Mouse (Mus musculus) neural tube, embryonic 15.5 days (tissue): ENCODE data around the gene Pgpep1. TPM values are rescaled to one million over a fixed set of nuclear protein-coding genes. Genes with fewer than 3 reads are reported as not detected.
A peak's percentile ranks its signal among the peaks of the same experiment; 100 is the strongest.

Source experiments
- ATAC-seq: fragments of 200-750 bp; cut with Nextera tagmentation; 2 replicates; pipeline ENCODE4 v1.8.0; 2017; ENCODE audit warnings: mild to moderate bottlenecking, moderate TSS enrichment, moderate library complexity; ENCODE audit not compliant: low FRiP score
- H3K27ac ChIP-seq: fragments of 300-500 bp; sonication (generic); replicated peaks from 2 replicates; pipeline ENCODE4 v1.5.1; 2015; ENCODE audit warnings: mild to moderate bottlenecking, inconsistent platforms
- H3K27me3 ChIP-seq: fragments of 300-500 bp; sonication (generic); replicated peaks from 2 replicates; pipeline ENCODE4 v1.6.1; 2015; ENCODE audit warnings: inconsistent platforms
- H3K36me3 ChIP-seq: fragments of 300-500 bp; sonication (generic); 2 replicates; pipeline ENCODE4 v1.6.1; 2015; ENCODE audit warnings: inconsistent platforms
- H3K4me1 ChIP-seq: fragments of 300-500 bp; sonication (generic); 2 replicates; pipeline ENCODE4 v1.6.1; 2015; ENCODE audit warnings: inconsistent platforms
- H3K4me2 ChIP-seq: fragments of 300-500 bp; sonication (generic); 2 replicates; pipeline ENCODE4 v1.6.1; 2015; ENCODE audit warnings: inconsistent platforms, mild to moderate bottlenecking, moderate library complexity
- H3K4me3 ChIP-seq: fragments of 300-500 bp; sonication (generic); replicated peaks from 2 replicates; pipeline ENCODE4 v1.5.1; 2015; ENCODE audit warnings: mild to moderate bottlenecking, inconsistent platforms
- H3K9ac ChIP-seq: fragments of 300-500 bp; sonication (generic); replicated peaks from 2 replicates; pipeline ENCODE4 v1.6.1; 2015; ENCODE audit warnings: mild to moderate bottlenecking, inconsistent platforms
- H3K9me3 ChIP-seq: fragments of 300-500 bp; sonication (generic); replicated peaks from 2 replicates; pipeline ENCODE4 v1.6.1; 2016; ENCODE audit warnings: inconsistent platforms
- WGBS: fragments of 180-500 bp; shearing (Covaris S2); methylation state at CpG from one replicate; pipeline ENCODE4 v1.1.7; 2015; ENCODE audit warnings: mixed read lengths; 5-methylcytosine and 5-hydroxymethylcytosine counted together
- polyA plus RNA-seq: library from polyadenylated mRNA; unstranded; fragments of >200 nt; fragmentation: Nextera tagmentation; extraction: Ambion mirVana; gene quantifications from 2 replicates; pipeline ENCODE4 v1.2.1, GENCODE M21; 2015

Gene Pgpep1
- polyA plus RNA-seq, 1 experiment from 2014 or later: 78.6 TPM

DNA sequence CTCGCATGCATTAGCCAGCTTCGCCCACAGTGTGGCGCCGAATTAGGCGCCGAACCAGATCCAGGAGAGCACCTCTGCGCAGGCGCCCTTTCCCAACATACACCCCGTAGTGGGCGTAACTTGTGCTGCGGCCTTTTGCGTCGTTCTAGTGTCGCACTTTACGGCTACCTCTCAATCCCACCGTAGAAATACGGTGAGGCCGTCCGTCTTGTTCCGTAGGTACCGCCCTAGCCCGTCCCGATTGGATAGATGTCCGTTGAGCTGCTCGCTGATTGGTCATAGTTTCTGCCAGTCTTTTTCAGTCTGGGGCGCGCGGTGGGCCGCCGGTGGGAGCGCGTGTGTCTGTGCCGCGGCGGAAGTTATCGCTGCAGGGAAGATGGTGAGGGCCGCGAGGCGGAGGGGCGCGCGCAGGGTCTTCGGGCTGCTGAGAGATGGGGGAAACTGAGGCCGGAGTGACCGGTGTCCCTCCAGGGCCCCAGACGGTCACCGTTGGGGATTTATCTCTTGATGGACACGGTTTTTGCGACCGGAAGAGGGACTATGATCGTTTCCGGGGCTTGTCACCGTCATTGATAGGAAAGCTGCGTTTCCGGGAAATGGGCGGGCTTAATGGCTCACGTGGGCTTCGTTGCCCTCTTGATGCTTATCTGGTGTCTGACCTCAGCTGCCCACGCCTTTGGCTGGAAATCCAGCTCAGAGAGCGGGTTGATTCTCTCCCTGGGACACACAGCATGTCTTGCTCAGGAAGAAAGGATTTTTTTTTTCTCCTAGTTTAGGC lies 13.1 kb upstream of the Pgpep1 start, which contains the start of gene Lsm4:
Gene Lsm4 (plus strand): TSS at position 170 of the 778 bp plus-strand sequence.
- WGBS: under 1% methylated on average over 60 of the region's 60 CpGs
- Histone ChIP-seq H3K9me3 (no peaks in the 10 kb centered on the region), H3K9ac (peak within 1 kb of the TSS; percentile 75), H3K4me3 (peak within 1 kb of the TSS; percentile 78), H3K36me3 (peaks cover 9% of the 10 kb centered on the region), H3K27ac (peak within 1 kb of the TSS; percentile 99), H3K4me1 (peaks cover 29% of the 10 kb centered on the region), H3K4me2 (peak within 1 kb of the TSS; percentile 69), H3K27me3 (no peaks in the 10 kb centered on the region)
- peak; percentile 97 for ATAC-seq

DNA sequence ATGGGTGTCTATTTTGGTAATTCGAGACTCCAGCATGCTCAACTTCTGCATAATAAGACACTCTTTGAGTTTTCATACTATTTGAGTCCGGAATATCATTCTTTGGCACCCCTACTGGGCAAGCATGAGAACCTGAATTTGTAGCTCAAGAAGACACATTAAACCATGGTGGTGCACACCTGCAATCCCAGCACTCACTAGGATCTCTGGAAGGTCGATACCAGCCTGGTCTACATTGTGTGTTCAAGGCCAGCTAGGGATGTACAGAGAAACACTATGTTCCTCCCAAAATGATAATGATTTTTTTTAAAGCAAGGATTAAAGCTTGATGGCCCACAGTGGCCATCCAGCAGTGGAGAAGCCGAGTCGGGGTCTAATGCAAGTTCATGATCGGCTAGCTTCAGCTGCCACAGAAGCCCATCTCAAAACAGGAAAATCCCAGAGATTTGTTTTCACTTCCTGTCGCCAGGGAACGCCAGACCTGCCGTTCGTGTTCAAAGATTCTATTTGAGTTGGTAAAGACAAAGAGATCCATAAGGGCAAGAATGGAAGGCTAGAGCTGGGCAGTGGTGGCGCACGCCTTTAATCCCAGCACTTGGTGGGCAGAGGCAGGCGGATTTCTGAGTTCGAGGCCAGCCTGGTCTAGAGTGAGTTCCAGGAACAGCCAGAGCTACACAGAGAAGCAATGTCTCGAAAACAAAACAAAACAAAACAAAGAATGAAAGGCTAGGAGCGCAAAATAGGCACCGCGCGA lies 12.3 kb upstream of the Pgpep1 start:
- 37% methylated on average over 19 of the region's 19 CpGs for WGBS
- peak; percentile 36; the same call in 1 of the 2 replicates for ATAC-seq
- H3K27ac ChIP-seq: peak overlapping the region; percentile 99
- no peaks in the 10 kb centered on the region for H3K27me3 ChIP-seq
- peak overlapping the region; percentile 54 for H3K9ac ChIP-seq
- peak overlapping the region; percentile 63 for H3K4me2 ChIP-seq
- peaks cover 29% of the 10 kb centered on the region for H3K4me1 ChIP-seq
- H3K9me3 ChIP-seq: no peaks in the 10 kb centered on the region
- H3K4me3 ChIP-seq: peak overlapping the region; percentile 78
- H3K36me3 ChIP-seq: peaks cover 2% of the 10 kb centered on the region; the same call in 1 of the 2 replicates

DNA sequence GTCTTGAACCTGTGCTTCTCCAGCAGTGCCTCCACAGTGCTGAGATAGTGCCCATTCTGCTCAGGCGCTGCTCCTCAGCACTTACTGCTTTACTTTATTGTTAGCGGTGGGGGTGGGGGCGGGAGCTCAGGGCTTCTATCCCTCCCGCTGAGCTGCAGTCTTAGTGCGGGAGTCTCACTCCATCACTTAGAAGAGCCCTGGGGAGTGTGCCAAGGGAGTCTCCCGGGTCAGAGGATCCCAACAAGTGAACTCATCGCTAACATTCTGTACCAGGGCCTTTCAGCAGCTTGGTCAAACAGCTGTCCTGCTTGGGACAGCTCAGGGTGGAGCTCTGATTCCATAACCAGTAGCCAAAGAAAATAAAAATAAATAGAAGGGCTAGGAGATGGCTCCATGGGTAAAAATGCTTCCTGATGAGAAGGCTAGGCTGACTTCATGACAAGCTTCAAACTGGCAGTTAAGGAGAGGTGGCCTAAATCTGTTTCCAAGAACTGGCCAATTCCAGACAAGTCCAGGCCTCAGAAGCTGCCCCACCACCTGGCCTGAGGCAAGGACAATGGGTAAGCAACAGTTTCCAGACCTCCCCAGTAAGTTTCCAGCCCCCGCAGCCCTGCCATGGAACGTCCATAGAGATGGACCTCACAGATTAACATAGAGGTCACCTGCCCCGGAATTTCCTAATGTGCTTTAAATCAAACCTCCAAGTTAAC lies 11.6 kb upstream of the Pgpep1 start:
- no peaks in the 10 kb centered on the region for H3K27me3 ChIP-seq
- H3K27ac ChIP-seq: peak overlapping the region; percentile 99
- H3K4me1 ChIP-seq: peaks cover 29% of the 10 kb centered on the region
- H3K9me3 ChIP-seq: no peaks in the 10 kb centered on the region
- no peak for ATAC-seq
- H3K9ac ChIP-seq: no peak overlapping the region
- no peaks in the 10 kb centered on the region for H3K36me3 ChIP-seq
- 65% methylated on average over 10 of the region's 10 CpGs for WGBS
- no peak overlapping the region for H3K4me3 ChIP-seq
- H3K4me2 ChIP-seq: no peak overlapping the region

DNA sequence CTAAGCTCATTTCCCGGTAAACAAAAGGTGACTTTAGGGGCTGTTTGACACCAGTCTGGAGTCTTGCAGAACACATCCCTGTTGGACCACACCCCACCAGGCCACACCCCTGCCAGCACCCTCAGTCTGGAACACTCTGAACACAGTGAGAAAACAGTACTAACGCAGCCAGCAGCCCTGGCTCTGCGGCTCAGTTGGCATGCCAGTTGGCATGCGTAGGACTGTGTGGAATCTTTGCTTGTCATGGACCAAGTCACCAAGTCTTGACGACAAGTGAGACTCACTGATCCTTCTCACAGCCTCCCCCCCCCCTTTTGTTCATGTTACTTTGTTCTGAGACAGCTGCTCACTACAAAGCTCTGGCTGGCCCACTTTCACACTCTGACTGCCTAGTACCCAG lies 6.9 kb upstream of the Pgpep1 start:
- Histone ChIP-seq H3K27ac (no peak overlapping the region), H3K4me3 (no peak overlapping the region), H3K9me3 (no peaks in the 10 kb centered on the region), H3K4me2 (no peak overlapping the region), H3K4me1 (peaks cover 3% of the 10 kb centered on the region; the same call in 1 of the 2 replicates), H3K36me3 (no peaks in the 10 kb centered on the region), H3K9ac (no peak overlapping the region), H3K27me3 (no peaks in the 10 kb centered on the region)
- ATAC-seq: no peak
- 70% methylated on average over 5 of the region's 5 CpGs for WGBS

DNA sequence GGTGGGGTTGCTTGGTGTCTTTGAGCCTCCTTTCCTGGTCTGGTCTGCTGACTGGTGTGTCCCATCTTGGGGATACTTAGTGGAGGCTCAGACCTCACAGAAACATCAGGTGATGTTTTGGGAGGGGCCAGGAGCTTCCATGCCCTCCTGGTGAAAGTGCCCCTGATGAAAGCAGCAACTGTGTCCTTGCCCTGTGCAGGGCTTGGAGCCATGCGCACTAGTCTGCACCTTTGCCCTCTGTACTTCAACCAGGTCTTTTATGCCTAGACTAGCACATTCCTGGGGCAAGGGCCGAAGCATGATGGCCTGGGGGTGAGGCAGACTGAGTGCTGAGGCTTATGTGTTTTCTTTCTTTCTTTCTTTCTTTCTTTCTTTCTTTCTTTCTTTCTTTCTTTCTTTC lies 5.4 kb upstream of the Pgpep1 start:
- 81% methylated on average over 2 of the region's 2 CpGs for WGBS
- Histone ChIP-seq H3K27me3 (no peaks in the 10 kb centered on the region), H3K36me3 (no peaks in the 10 kb centered on the region), H3K27ac (no peak overlapping the region), H3K4me1 (peaks cover under 1% of the 10 kb centered on the region), H3K4me2 (no peak overlapping the region), H3K9me3 (no peaks in the 10 kb centered on the region), H3K9ac (no peak overlapping the region), H3K4me3 (no peak overlapping the region)
- no peak for ATAC-seq

DNA sequence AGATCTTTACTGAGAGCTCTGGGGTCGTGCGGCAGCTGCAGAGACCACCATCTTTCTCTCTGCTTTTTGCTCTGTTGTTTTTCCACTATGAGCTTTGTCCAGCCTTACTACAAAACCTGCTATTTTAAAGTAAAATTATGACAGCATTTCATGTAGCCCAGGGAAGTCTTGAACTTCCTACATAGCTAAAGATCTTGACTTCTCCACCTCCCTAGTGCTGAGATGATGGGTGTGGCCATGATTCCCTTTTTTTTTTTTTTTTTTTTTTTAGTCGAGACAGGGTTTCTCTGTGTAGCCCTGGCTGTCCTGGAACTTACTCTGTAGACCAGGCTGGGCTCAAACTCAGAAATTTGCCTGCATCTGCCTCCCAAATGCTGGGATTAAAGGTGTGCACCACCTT lies 4.4 kb upstream of the Pgpep1 start:
- ATAC-seq: no peak
- no peak overlapping the region for H3K9ac ChIP-seq
- H3K4me3 ChIP-seq: no peak overlapping the region
- H3K9me3 ChIP-seq: no peaks in the 10 kb centered on the region
- H3K4me1 ChIP-seq: peaks cover 10% of the 10 kb centered on the region
- H3K36me3 ChIP-seq: no peaks in the 10 kb centered on the region
- no peak overlapping the region for H3K27ac ChIP-seq
- H3K27me3 ChIP-seq: no peaks in the 10 kb centered on the region
- WGBS: 81% methylated on average over 3 of the region's 3 CpGs
- H3K4me2 ChIP-seq: no peak overlapping the region

DNA sequence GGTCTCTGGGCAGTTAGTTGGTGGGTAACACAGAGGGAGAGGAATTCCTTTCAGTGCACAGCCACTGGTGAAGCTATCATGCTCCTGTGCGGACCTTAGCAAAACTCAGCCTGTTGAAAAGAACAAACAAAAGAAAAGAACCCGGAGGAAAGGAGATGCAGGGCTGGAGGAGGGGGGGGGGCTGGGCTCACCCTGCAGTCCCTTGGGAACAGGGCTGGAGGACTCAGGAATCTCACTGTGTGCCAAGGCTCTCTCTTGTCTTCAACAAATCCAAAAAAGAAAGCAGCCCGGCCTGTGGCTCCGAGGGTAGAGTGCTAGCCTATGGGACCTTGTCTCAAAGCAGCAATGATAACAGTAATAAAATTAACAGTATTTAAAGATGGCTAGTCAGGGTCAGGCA lies 3.5 kb upstream of the Pgpep1 start:
- Histone ChIP-seq H3K9me3 (no peaks in the 10 kb centered on the region), H3K27ac (peak overlapping the region; percentile 42)

DNA sequence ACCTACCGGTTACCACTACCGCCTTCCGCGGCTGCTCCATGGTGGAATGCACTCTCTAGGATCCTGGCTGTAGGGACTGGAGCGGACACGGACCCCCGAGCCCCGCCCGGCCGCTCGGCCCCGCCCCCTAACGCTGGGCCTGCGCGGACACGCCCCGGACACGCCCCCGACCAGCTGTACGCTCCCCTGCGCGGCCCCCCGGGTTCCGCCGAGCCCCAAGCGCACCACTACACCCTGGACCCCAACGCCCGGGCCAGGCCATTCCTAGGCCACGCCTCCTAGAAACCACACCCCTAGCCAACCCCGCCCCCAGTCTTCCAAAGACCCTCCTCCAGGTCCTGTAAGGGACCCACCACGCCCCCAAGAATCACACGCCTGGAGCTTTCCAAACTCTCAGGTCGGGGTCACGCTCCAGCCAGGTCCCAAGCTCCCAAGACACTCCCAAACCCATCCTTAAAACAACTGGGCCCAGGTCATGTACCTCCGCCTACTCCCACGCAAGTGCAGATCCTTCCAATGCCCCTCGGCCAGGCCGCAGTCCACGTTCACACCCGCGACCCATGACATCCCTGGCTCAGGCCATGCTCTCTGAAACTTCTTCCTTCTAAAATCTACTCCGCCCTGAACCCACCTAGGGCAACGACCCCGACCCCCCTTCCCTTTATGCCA lies 450 bp downstream of the Pgpep1 start:
- peak overlapping the region; percentile 76 for H3K27ac ChIP-seq
- H3K36me3 ChIP-seq: peaks cover 8% of the 10 kb centered on the region
- no peaks in the 10 kb centered on the region for H3K27me3 ChIP-seq
- 1% methylated on average over 44 of the region's 44 CpGs for WGBS
- peak overlapping the region; percentile 84 for H3K9ac ChIP-seq
- peak; percentile 88 for ATAC-seq
- peak overlapping the region; percentile 75 for H3K4me3 ChIP-seq
- H3K4me1 ChIP-seq: peaks cover 44% of the 10 kb centered on the region
- H3K4me2 ChIP-seq: peak overlapping the region; percentile 91
- H3K9me3 ChIP-seq: no peaks in the 10 kb centered on the region

More for the DNA sequence above, 3.5 kb upstream of the Pgpep1 start:
- Histone ChIP-seq H3K4me1 (peaks cover 17% of the 10 kb centered on the region), H3K9ac (no peak overlapping the region), H3K27me3 (no peaks in the 10 kb centered on the region), H3K4me2 (no peak overlapping the region), H3K36me3 (no peaks in the 10 kb centered on the region), H3K4me3 (no peak overlapping the region)
- ATAC-seq: no peak
- 28% methylated on average over 4 of the region's 4 CpGs for WGBS

DNA sequence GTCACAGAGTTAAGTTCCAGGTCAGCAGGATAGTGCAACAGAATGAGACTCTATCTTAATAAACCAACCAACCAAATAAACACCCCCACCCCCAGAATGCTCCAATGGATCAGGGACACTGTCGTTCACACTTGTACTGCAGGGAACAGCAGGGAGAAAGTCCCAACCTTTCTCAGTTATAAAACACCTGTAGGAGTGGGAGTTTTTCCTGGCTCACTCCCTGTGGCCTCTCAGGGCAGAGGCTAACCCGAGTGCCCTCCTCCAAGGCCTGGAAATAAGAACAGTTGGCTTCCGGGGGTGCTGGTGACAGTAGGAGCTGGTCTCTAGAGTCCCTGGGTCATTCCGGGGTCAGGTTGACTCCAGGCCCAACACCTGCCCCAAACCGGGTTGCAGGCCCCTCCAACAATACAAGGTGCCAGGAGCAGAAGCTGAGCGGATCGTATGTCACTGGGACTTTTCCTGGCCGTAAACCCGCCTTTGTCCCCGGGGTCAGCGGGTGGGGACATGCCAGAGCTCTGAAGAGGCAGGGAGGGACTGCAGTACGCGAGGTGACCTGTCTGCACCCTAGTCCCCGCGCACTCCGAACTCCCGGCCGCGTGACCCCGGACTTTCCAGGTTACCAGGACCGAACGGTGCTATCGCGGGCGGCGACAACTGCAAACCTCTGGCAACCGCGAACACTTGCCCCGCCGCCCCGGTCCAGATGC lies 1.1 kb downstream of the Pgpep1 start:
- under 1% methylated on average over 31 of the region's 31 CpGs for WGBS
- Histone ChIP-seq H3K4me2 (peak overlapping the region; percentile 91), H3K36me3 (peaks cover 10% of the 10 kb centered on the region), H3K4me3 (peak overlapping the region; percentile 75), H3K9ac (peak overlapping the region; percentile 84), H3K27ac (peak overlapping the region; percentile 76), H3K27me3 (no peaks in the 10 kb centered on the region), H3K4me1 (peaks cover 44% of the 10 kb centered on the region), H3K9me3 (no peaks in the 10 kb centered on the region)
- peak; percentile 4; the same call in 1 of the 2 replicates for ATAC-seq

DNA sequence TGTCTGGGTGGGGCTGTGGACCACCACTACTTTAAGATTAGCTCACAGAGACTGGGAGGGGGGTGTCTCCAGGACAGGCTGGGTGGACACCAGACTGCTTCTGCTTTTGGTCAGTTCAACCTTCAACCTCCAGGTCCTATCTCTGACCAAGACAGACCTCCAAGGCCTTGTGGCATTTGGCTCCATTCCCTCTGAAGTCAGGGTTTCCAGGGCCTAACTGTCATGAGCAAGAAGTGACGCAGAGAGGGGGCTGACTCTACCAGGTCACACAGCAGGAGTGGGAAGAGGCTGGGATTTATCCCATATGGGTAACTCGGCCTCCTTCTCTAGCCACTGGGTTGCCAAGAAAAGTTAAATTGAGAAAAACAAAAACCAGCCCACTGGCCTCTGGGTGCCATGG lies 2.4 kb downstream of the Pgpep1 start:
- Histone ChIP-seq H3K27me3 (no peaks in the 10 kb centered on the region), H3K4me3 (peak overlapping the region; percentile 75), H3K36me3 (peaks cover 10% of the 10 kb centered on the region), H3K9ac (peak overlapping the region; percentile 2; the same call in 1 of the 2 replicates), H3K27ac (peak overlapping the region; percentile 76), H3K4me1 (peaks cover 44% of the 10 kb centered on the region), H3K4me2 (peak overlapping the region; percentile 91), H3K9me3 (no peaks in the 10 kb centered on the region)
- WGBS: 39% methylated on average over 2 of the region's 2 CpGs
- no peak for ATAC-seq
